Mouse (Mus musculus): ENCODE results near the gene Nupr1.

Nupr1 gene

DNA sequence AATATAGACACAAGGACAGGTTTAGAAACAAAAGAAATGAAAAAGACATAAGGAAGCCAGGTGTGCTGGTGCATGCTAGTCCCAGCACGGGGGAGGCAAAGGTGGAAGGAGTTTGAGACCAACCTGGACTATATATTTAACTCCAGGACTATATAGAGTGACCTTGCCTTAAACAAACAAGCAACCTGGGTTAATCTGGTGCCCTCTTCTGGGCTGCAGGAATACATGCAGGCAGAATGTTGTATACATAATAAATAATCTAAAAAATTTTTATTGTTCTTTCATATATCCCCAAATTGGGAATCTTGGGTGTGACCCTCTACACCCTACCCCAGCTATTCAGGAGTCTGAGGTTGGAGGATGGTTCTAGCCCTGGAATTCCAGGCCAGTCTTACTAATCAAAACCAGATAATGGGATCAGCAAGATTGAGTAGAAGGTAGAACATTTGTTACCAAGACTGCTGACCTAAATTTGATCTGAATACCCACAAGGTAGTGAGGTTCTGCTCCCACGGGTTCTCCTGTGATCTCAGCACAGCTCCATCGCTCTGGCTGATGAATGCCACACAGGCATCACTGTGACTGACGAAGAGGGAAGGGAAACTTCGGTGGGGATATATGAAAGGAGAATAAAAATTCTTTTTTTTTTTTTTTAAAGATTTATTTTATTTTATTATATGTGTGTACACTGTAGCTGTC, 12.0 kb upstream of the Nupr1 start:
- DNase-seq, result no peak

DNA sequence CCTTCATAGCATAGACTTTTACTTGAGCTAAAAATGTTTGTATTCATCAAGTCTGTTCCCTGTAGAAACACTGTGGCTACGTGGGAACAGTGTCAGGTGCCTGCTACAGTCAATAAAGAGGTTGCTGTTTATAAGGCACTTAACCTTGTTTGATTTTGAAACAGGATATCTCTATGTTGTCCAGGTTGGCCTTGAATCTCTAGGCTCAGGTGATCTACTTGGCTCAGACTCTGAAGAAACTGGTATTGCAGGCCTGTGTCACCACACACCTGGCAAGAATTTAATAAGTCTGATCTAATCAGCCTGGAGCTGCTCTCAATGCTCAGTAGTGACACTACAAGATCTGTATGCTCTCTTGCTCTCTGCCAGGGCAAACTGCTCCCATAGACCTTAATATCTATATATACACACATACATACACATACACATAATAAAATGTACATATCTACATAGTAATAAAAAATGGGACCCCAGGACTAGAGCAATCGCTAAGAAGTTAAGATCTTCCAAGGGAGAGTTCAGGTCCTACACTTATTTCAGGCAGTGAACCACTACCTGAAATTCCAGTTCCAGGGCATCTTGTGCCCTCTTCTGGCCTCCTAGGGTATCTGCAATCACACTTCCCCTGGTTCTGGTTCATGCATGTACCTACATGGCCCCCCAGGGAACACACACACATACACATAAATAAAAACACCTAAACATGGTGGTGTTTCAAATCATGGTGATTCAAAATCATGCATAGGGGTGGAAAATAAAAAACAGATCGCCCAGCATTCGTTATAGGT, 6.3 kb upstream of the Nupr1 start:
- DNase-seq, result no peak

- DNase-seq, result no peak
These were observed 4.7 kb upstream of the Nupr1 start for GRCm38 (mm10) chr7:126635375-126635774.

DNA sequence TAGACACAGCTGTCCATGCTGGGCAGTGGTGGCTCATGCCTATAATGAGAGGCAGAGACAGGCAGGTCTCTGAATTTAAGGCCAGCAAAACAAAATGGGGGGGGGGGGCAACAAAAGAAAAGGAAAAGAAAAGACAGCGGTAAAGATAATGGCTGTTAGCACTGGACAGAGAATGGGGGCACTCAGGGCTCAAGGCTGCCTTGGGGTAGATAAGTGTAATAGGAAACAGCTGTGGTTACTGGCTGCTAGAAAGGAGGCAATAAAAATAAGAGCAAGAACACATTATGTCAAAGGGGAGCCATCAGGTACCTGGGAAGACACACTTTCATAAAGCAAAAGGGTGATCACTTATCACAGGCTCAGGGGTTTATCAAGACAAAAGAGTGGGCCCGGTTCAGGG, 1.8 kb upstream of the Nupr1 start:
- no peak for DNase-seq

DNA sequence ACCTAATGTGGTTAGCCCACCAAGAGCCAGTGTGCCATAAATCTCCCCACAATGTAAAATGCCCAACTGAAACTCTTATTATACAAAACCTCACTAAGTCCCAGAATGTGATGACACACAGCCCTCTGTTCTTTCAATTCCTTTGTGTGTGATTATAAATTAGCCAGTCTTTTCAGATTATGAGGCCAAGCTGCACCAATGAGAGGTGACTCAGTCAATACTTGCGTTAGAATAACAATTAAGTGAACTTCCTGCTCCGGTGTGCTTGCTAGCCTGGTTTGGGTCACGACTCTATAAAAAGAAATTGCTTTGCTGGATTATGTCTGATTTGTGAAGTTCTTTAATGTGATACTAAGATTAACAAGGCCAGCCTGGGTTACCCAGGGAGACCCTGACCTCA, 746 bp downstream of the Nupr1 start:
- no peak for DNase-seq

GRCm38 (mm10) chr7:126628111-126628510, 2.5 kb downstream of the Nupr1 start:
- no peak for DNase-seq

GRCm38 (mm10) chr7:126625807-126626600, 4.7 kb downstream of the Nupr1 start:
- no peak for DNase-seq

DNA sequence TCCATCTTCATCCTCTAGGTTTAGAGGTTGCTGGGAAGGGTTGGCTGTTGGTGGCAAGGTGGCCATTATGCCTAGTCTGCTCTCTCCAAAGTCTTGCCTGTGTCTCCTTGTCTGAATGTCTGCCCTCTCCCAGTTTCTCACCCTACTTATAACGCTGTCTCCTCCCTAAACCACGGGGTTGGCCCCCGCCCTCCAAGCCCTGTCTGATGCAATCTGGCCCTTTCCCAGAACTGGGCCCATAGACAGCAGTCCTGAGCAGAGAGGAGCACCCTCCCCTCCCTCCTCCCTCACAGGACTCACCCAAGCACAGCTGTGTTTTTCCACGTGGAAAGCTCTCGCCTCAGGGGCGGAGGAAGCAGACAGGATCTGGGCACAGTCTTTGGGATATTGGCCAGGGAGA, 5.3 kb downstream of the Nupr1 start:
- DNase-seq, result peak; percentile 14

GRCm38 (mm10) chr7:126624774-126625173, 5.9 kb downstream of the Nupr1 start:
- no peak for DNase-seq

GRCm38 (mm10) chr7:126623381-126623780, 7.3 kb downstream of the Nupr1 start:
- no peak for DNase-seq

DNA sequence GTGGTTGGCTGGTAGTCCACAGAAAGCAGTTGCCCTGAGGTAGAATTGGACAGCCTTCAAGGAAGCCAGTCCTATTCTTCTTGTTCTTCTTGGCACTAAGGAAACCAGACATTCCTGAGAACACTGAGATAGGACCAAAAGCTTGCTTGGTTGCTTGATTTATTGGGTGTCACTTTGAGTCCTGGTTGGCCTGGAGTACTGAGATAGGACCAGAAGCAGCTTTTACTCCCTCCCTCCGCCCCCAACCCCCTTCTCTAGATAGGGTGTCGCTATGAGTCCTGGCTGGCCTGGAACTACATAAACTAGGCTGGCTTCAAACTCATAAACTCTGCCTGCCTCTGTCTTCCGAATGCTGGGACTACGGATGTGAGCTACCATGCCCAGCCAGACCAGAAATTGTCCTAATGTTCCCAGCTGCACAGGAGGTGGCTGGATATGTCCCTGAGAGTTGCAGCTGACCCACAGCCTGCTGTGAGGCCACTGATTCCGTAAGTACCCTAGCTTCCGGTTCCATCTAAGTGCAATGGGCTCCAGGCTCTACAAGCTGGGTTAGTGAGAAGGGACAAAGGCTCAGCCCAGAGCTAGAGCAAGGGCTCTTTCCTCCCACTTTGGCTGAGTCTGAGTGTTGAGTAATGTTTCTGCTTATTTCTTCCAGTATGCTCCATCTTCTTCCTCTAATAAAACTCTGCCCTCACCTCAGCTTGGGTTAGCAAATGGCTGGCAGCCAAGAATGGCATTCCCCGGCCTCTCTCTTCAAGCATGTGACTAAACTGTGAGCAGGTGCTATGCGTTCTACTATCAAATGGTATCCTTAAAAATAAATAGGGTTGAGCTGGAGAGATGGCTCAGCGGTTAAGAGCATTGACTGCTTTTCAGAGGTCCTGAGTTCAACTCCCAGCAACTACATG, 9.0 kb downstream of the Nupr1 start:
- no peak for DNase-seq

GRCm38 (mm10) chr7:126619559-126620275, 10.9 kb downstream of the Nupr1 start:
- no peak for DNase-seq

GRCm38 (mm10) chr7:126616707-126617106, 14.0 kb downstream of the Nupr1 start:
- DNase-seq, result no peak

- no peak for DNase-seq
These were observed 17.9 kb downstream of the Nupr1 start for GRCm38 (mm10) chr7:126612736-126613135.

GRCm38 (mm10) chr7:126607796-126608195, 22.9 kb downstream of the Nupr1 start:
- DNase-seq, result no peak

GRCm38 (mm10) chr7:126607064-126607463, 23.6 kb downstream of the Nupr1 start:
- DNase-seq, result no peak

DNA sequence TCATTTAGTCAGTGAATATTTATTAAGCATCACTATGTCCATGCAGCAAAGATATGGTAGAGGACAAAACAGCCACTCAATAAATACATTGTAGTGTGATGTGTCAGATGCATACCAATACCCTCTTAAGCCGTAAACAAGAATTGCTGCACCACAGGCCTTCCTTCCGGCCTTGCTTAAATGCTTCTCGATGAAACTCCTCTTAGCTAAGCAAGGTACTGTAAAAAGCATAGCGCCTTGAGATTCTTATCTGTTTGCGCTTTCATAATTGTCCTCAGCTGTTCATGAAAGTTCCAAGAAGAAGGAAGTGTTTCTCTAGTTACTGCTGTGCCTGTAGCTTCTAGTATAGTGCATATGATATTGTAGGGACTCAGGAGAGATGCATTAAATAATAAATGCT, 24.1 kb downstream of the Nupr1 start:
- DNase-seq, result no peak

GRCm38 (mm10) chr7:126602650-126603049, 28.0 kb downstream of the Nupr1 start:
- DNase-seq, result no peak

- DNase-seq, result no peak
These were observed 28.8 kb downstream of the Nupr1 start for GRCm38 (mm10) chr7:126601896-126602295.

GRCm38 (mm10) chr7:126598919-126599318, 31.7 kb downstream of the Nupr1 start:
- DNase-seq, result no peak

GRCm38 (mm10) chr7:126596414-126596813, 34.2 kb downstream of the Nupr1 start:
- DNase-seq, result no peak

DNA sequence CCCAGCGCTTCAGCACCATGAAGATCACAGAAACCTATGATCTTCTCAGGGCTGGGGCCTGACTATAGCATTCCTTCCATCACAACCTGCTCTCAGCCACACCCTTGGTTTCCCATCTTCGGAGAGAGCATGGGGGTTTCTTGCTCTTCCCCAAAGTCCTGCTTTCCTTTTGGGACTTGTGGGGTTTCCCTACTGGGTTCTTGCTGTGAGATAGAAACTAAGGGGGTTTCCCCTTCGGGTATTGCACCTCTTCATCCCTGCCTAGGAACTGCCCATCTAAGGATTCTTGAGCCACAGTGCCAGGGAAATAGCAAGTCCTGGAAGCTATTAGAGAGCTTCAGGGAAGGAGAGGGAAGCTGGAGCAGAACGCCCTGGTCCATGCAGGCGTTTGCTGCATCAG, 34.8 kb downstream of the Nupr1 start:
- DNase-seq, result no peak
